Mouse (Mus musculus) testis, adult 2 months (tissue): Measurements from ENCODE around the gene Polh.

Source experiments
- CTCF ChIP-seq: fragments of 200-500 bp; IDR thresholded peaks from 2 replicates; pipeline ENCODE4 v1.5.1; 2012; ENCODE audit warnings: low read depth, mild to moderate bottlenecking, inconsistent platforms, low read length, moderate library complexity; ENCODE audit not compliant: control insufficient read depth, insufficient read depth, insufficient replicate concordance
- POLR2A ChIP-seq: fragments of 200-500 bp; IDR thresholded peaks from 2 replicates; pipeline ENCODE4 v1.6.1; 2012; ENCODE audit warnings: low read depth, mild to moderate bottlenecking, inconsistent platforms, low read length, moderate library complexity; ENCODE audit not compliant: control insufficient read depth

DNA sequence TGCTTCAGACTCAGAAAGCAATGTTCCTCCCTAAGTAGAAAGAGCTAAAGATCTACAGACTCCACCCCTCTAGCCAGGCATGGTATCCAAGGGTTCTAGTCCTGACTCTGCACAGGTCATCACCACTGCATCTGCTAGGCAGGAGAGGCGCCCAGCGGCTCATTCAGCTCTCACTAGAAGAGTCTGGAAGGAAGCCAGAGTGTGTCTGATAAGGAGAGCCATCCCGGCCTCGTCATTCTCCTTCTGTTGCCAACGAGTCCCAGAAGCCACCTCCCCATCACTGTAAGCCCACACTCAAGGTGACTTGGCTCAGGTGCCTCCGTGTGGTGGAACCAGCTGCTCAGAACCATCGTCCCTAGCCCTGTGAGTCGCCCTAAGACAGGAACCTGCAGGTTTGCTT, 69.6 kb downstream of the Polh start:
- no peak for TF ChIP-seq POLR2A
- no peak for TF ChIP-seq CTCF
